Comparison of ENCODE assay signal across 10 mouse cellular contexts in the genomic region with DNA sequence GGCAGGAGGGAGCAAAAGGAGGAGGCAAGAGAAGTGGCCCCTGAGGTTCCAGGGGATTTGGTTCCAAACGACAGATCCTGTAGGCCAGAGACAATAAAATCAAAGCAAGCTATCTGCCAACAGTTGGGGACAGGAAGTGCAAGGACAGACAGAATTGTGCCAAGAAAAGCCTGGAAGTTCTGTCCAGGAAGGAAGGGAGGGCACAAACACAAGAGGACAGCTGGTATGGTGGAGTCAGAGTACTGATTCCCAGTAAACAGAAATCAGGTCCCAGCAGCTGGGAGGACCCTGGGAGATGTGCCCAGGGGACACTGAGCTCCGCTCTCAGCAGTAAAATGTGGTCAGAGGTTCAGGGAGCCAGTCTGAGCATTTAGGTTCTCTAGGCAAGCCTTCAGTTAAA. TPM values are rescaled to one million over a fixed set of nuclear protein-coding genes. Genes with fewer than 3 reads are reported as not detected.
DNase-seq lines count a peak whose midpoint lies in the region; ATAC-seq and TF ChIP-seq lines count a peak whose summit lies in the region.
"Had no signal": no experiment of that assay in that cellular context is flagged by ENCODE, and none has a peak within 500 bp of the region (broad histone marks: within the 10 kb centered on the region; RNA-seq: fewer than 3 reads in every experiment).

No protein-coding gene starts in this region.

- no peak overlapping the region for H3K4me2 ChIP-seq in midbrain, postnatal 0 days (ENCODE audit: low read depth, low read length, poor library complexity, severe bottlenecking)
- no peak overlapping the region for H3K4me2 ChIP-seq in kidney, embryonic 16.5 days (replicated peaks; ENCODE audit: low read depth, low read length)
- H3K4me2 ChIP-seq: forebrain, embryonic 15.5 days; liver, embryonic 13.5 days had no signal

- 61% methylated on average over 2 of the region's 2 CpGs for WGBS in midbrain, embryonic 10.5 days
- WGBS in midbrain, postnatal 0 days = 65% methylated on average over 2 of the region's 2 CpGs
- 31% methylated on average over 2 of the region's 2 CpGs for WGBS in kidney, embryonic 16.5 days

- no peaks in the 10 kb centered on the region for H3K27me3 ChIP-seq in midbrain, embryonic 10.5 days (ENCODE audit: low read depth, poor library complexity, severe bottlenecking)
- no peaks in the 10 kb centered on the region for H3K27me3 ChIP-seq in midbrain, postnatal 0 days (ENCODE audit: insufficient read depth, low read length)
- no peaks in the 10 kb centered on the region for H3K27me3 ChIP-seq in kidney, embryonic 16.5 days (ENCODE audit: insufficient read depth, low read length)
- H3K27me3 ChIP-seq: forebrain, embryonic 15.5 days; liver, embryonic 13.5 days had no signal

- no peak for TF ChIP-seq CTCF in midbrain, postnatal 0 days (IDR thresholded peaks at IDR 0.05)

- peak overlapping the region; percentile 38; the same call in 1 of the 2 replicates for H3K27ac ChIP-seq in midbrain, embryonic 10.5 days (replicated peaks)
- no peak overlapping the region for H3K27ac ChIP-seq in midbrain, postnatal 0 days (ENCODE audit: low read depth, low read length)
- peak overlapping the region; percentile 33; the same call in 1 of the 2 replicates for H3K27ac ChIP-seq in kidney, embryonic 16.5 days (ENCODE audit: low read length)
- H3K27ac ChIP-seq: forebrain, embryonic 15.5 days; liver, embryonic 13.5 days had no signal

- DNase-seq in midbrain, embryonic 10.5 days (ENCODE audit: low spot score) = no peak
- DNase-seq in midbrain, postnatal 0 days (ENCODE audit: low spot score) = no peak
- peak; percentile 60 to 79 for DNase-seq in heart, adult 18-20 months
- peak; percentile 70 for DNase-seq in skeletal muscle tissue, adult 2 months (ENCODE audit: low read depth, low spot score)
- DNase-seq in left cerebral cortex, postnatal 25 days (ENCODE audit: low spot score in 2 of 2) = no peak
- no peak for DNase-seq in thymus, postnatal 14 days
- DNase-seq in thymus, postnatal 10 days (ENCODE audit: low spot score in 2 of 2) = no peak
- DNase-seq: liver, embryonic 13.5 days had no signal

- H3K9ac ChIP-seq in midbrain, postnatal 0 days (replicated peaks; ENCODE audit: low read length, poor library complexity, severe bottlenecking) = no peak overlapping the region
- H3K9ac ChIP-seq in kidney, embryonic 16.5 days (replicated peaks; ENCODE audit: low read length) = no peak overlapping the region
- H3K9ac ChIP-seq: forebrain, embryonic 15.5 days; liver, embryonic 13.5 days had no signal

- H3K4me3 ChIP-seq in midbrain, embryonic 10.5 days = no peak overlapping the region
- H3K4me3 ChIP-seq in midbrain, postnatal 0 days (ENCODE audit: low read depth, low read length) = no peak overlapping the region
- no peak overlapping the region for H3K4me3 ChIP-seq in kidney, embryonic 16.5 days (ENCODE audit: low read length)
- H3K4me3 ChIP-seq: forebrain, embryonic 15.5 days; liver, embryonic 13.5 days had no signal

- intact Hi-C loops in left cerebral cortex, postnatal 25 days (cut with DNase I) = no loop called here

- H3K4me1 ChIP-seq in midbrain, embryonic 10.5 days = peaks cover 28% of the 10 kb centered on the region
- no peaks in the 10 kb centered on the region for H3K4me1 ChIP-seq in midbrain, postnatal 0 days (ENCODE audit: insufficient read depth, low read length)
- H3K4me1 ChIP-seq in kidney, embryonic 16.5 days (ENCODE audit: insufficient read depth, low read length) = peaks cover 65% of the 10 kb centered on the region
- H3K4me1 ChIP-seq: forebrain, embryonic 15.5 days had no signal

- H3K36me3 ChIP-seq in midbrain, embryonic 10.5 days = no peaks in the 10 kb centered on the region
- no peaks in the 10 kb centered on the region for H3K36me3 ChIP-seq in midbrain, postnatal 0 days (ENCODE audit: insufficient read depth, low read length)
- no peaks in the 10 kb centered on the region for H3K36me3 ChIP-seq in kidney, embryonic 16.5 days (ENCODE audit: insufficient read depth, low read length)
- H3K36me3 ChIP-seq: forebrain, embryonic 15.5 days; liver, embryonic 13.5 days had no signal

- no peaks in the 10 kb centered on the region for H3K9me3 ChIP-seq in midbrain, embryonic 10.5 days (replicated peaks)
- H3K9me3 ChIP-seq in midbrain, postnatal 0 days (ENCODE audit: low read length) = no peaks in the 10 kb centered on the region
- no peaks in the 10 kb centered on the region for H3K9me3 ChIP-seq in kidney, embryonic 16.5 days (ENCODE audit: low read length)
- H3K9me3 ChIP-seq: forebrain, embryonic 15.5 days; liver, embryonic 13.5 days had no signal

- no peak for ATAC-seq in midbrain, postnatal 0 days (ENCODE audit: low FRiP score)
- no peak for ATAC-seq in kidney, embryonic 16.5 days (ENCODE audit: low FRiP score, low TSS enrichment)
- ATAC-seq: forebrain, embryonic 15.5 days had no signal

RNA-seq across cellular contexts. Expression of a gene that starts 38.2 kb away (rescaled TPM):
- polyA plus RNA-seq in midbrain, embryonic 10.5 days (2016; fragmentation: Nextera tagmentation; extraction: Ambion mirVana) = 6.6 and 6.8 TPM in 2 replicates
- total RNA-seq in midbrain, postnatal 0 days (2014; rRNA removed) = 20.2 and 25.0 TPM in 2 replicates
- polyA plus RNA-seq in midbrain, postnatal 0 days (2015; fragmentation: Nextera tagmentation; extraction: Ambion mirVana) = 18.9 and 19.2 TPM in 2 replicates
- 10 to 100 TPM; 11.2 to 12.5 TPM for total RNA-seq in heart, adult 18-20 months (2021)
- polyA plus RNA-seq in kidney, embryonic 16.5 days (2015; fragmentation: Nextera tagmentation; extraction: Ambion mirVana) = 41.9 and 46.4 TPM in 2 replicates
- total RNA-seq in left cerebral cortex, postnatal 25 days (2021) = 10 to 100 TPM; 46.1 to 47.9 TPM

Comparison
In these comparisons a context has a peak if more than half of its experiments do, and no peak if none do; other contexts are left out.
1. DNase-seq: peak in heart, adult 18-20 months (2 of 2) and skeletal muscle tissue, adult 2 months (single experiment); none in midbrain, embryonic 10.5 days (single experiment), midbrain, postnatal 0 days (single experiment), left cerebral cortex, postnatal 25 days (0 of 2), thymus, postnatal 14 days (single experiment) and thymus, postnatal 10 days (0 of 2).